Mouse (Mus musculus) heart, embryonic 15.5 days (tissue): ENCODE results near the gene Gm27029. TPM values are rescaled to one million over a fixed set of nuclear protein-coding genes. Genes with fewer than 3 reads are reported as not detected.

Source experiments
- ATAC-seq: fragments of 200-750 bp; cut with Nextera tagmentation; replicated peaks from 2 replicates; pipeline ENCODE4 v1.8.0; 2017; ENCODE audit warnings: low read depth, moderate TSS enrichment; ENCODE audit not compliant: insufficient number of reproducible peaks, insufficient read depth, low FRiP score
- H3K27ac ChIP-seq: fragments of 300-500 bp; sonication (generic); 2 replicates; pipeline ENCODE4 v1.5.1; 2015; ENCODE audit warnings: mild to moderate bottlenecking, inconsistent platforms
- H3K27me3 ChIP-seq: fragments of 300-500 bp; sonication (generic); 2 replicates; pipeline ENCODE4 v1.6.1; 2015; ENCODE audit warnings: inconsistent platforms
- H3K36me3 ChIP-seq: fragments of 300-500 bp; sonication (generic); 2 replicates; pipeline ENCODE4 v1.6.1; 2015; ENCODE audit warnings: mild to moderate bottlenecking, inconsistent platforms
- H3K4me1 ChIP-seq: fragments of 300-500 bp; sonication (generic); replicated peaks from 2 replicates; pipeline ENCODE4 v1.6.1; 2015; ENCODE audit warnings: inconsistent platforms
- H3K4me2 ChIP-seq: fragments of 300-500 bp; sonication (generic); 2 replicates; pipeline ENCODE4 v1.6.1; 2015; ENCODE audit warnings: inconsistent platforms, mild to moderate bottlenecking, moderate library complexity
- H3K4me3 ChIP-seq: fragments of 300-500 bp; sonication (generic); 2 replicates; pipeline ENCODE4 v1.5.1; 2015; ENCODE audit warnings: mild to moderate bottlenecking, inconsistent platforms
- H3K9ac ChIP-seq: fragments of 300-500 bp; sonication (generic); 2 replicates; pipeline ENCODE4 v1.6.1; 2015; ENCODE audit warnings: mild to moderate bottlenecking, inconsistent platforms
- H3K9me3 ChIP-seq: fragments of 300-500 bp; sonication (generic); replicated peaks from 2 replicates; pipeline ENCODE4 v1.6.1; 2016; ENCODE audit warnings: inconsistent platforms
- WGBS: fragments of 180-500 bp; shearing (Covaris S2); methylation state at CpG from one replicate; pipeline ENCODE4 v1.1.7; 2015; ENCODE audit warnings: mixed read lengths; 5-methylcytosine and 5-hydroxymethylcytosine counted together
- microRNA-seq: library from miRNA; unstranded; fragments of <30 nt; microRNA quantifications from one replicate; pipeline ENCODE4, GENCODE M21; 2016
- polyA plus RNA-seq: library from polyadenylated mRNA; unstranded; fragments of >200 nt; fragmentation: Nextera tagmentation; extraction: Ambion mirVana; gene quantifications from 2 replicates; pipeline ENCODE4 v1.2.1, GENCODE M21; 2015

Gene Gm27029
- polyA plus RNA-seq, 1 experiment from 2014 or later = 12.1 TPM

DNA sequence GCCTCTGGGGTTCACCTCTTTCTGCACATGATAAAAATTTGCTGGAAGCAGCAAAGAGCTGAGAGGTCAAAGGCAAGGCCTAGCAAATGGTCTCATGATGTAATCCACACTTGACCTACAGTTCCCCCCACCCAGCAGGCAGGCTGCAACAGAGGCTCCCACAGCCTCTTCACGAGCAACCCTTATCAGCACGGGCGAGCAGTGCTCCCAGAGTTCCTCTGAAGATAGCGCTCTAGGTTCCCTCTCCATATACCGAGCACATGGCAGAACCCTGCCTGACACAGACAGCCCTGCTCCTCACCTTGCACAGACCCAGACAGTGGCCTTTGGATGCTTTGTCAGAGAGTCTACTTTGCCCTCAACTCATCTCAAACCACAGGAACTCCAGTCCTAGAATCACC is 60.1 kb downstream of the Gm27029 start:
- Histone ChIP-seq H3K36me3 (no peaks in the 10 kb centered on the region), H3K9me3 (no peaks in the 10 kb centered on the region), H3K4me1 (peaks cover 20% of the 10 kb centered on the region), H3K27ac (no peak overlapping the region), H3K9ac (no peak overlapping the region), H3K27me3 (no peaks in the 10 kb centered on the region), H3K4me2 (no peak overlapping the region), H3K4me3 (no peak overlapping the region)
- no peak for ATAC-seq
- 22% methylated on average over 5 of the region's 5 CpGs for WGBS

DNA sequence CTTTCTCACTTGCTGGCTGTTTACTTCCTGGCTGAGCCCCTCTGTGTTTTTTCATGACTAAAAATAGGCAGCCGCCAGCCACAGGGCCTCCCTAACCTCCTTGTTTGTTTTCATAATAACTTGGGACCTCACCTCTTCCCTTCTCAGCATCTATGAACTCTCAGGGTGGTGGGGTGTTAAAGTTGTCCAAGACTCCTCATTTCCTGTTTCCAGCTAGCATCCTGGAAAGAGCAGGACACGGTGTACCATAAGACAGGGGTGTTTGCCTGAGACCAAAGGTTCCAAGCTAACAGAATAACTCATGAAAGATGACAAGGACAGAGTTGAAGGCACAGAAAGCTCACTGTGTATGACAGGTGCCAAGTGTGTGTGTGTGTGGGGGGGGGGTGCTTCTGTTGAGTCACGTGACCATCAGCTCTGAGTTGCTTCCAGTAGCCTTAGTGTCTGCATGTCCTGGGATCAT is 63.9 kb downstream of the Gm27029 start:
- H3K9ac ChIP-seq = no peak overlapping the region
- no peak for ATAC-seq
- no peaks in the 10 kb centered on the region for H3K27me3 ChIP-seq
- no peak overlapping the region for H3K4me2 ChIP-seq
- H3K4me3 ChIP-seq = no peak overlapping the region
- 28% methylated on average over 3 of the region's 3 CpGs for WGBS
- peak overlapping the region; percentile 70 for H3K27ac ChIP-seq
- no peaks in the 10 kb centered on the region for H3K36me3 ChIP-seq
- no peaks in the 10 kb centered on the region for H3K9me3 ChIP-seq
- H3K4me1 ChIP-seq = peaks cover 20% of the 10 kb centered on the region

DNA sequence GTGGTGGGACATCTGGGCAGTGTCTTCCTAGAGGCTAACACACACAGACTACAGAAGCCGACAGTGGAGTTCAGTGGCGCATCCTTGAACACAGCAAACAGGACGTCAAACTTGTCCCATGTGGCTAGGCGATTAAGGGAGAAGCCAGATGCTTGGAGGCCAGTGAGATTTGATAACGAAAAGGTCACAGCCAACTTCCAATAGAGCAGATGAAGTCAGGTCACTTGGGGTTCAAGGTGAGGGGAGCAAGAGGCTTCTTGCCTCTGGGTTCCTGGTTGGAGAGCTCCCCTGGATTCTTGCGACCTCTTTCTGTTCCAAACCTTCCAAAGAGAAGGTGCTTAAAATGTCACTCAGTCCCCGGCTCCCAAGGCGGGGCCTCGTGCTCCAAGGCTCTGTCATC is 64.8 kb downstream of the Gm27029 start:
- H3K27ac ChIP-seq = peak overlapping the region; percentile 70
- no peak for ATAC-seq
- WGBS = 61% methylated on average over 9 of the region's 9 CpGs
- H3K4me2 ChIP-seq = no peak overlapping the region
- H3K4me1 ChIP-seq = peaks cover 20% of the 10 kb centered on the region
- H3K9me3 ChIP-seq = no peaks in the 10 kb centered on the region
- no peaks in the 10 kb centered on the region for H3K36me3 ChIP-seq
- no peaks in the 10 kb centered on the region for H3K27me3 ChIP-seq
- H3K4me3 ChIP-seq = no peak overlapping the region
- no peak overlapping the region for H3K9ac ChIP-seq

DNA sequence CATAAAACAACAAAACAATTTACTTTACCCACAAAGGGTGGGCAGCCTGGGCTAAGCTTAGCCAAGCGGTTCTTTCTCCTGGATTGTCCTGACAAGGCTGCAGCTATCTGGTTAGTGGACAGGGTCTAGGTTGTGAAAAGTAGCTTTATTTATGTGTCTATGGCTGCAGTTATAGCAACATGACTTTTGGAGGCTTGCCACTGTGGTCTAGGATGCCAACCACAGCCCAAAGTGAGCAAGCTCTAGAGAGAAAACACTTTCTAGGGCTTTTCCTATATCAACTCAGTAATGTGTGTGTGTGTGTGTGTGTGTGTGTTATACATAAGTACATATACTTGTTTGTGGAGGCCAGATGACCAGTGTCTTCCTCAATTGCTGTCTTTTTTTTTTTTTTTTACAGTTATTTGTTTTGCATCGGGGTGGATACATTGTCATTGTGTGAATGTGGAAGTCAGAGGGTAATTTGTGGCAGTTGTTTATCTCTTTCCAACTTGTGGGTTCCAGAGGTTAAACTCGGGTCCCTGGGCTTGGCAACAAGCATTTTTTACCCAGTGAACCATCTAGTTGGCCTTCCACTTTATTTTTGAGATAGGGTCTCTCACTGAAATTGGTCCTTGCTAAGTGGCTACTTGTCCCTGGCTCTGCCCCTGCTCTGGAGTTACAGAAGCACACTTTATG is 67.0 kb downstream of the Gm27029 start:
- Histone ChIP-seq H3K9me3 (no peaks in the 10 kb centered on the region), H3K36me3 (no peaks in the 10 kb centered on the region), H3K9ac (no peak overlapping the region), H3K27me3 (no peaks in the 10 kb centered on the region), H3K27ac (no peak overlapping the region), H3K4me2 (no peak overlapping the region), H3K4me3 (no peak overlapping the region), H3K4me1 (peaks cover 17% of the 10 kb centered on the region)
- no peak for ATAC-seq
- 74% methylated on average over 3 of the region's 3 CpGs for WGBS

Small RNA genes within 50 kb of the gene (microRNA-seq; reads per million reads assigned to microRNA genes)
- gene Mir6929 = 0.63 reads per million

Other genes with a start within 250 kb of the Gm27029 start
- gene Ccr10, start 249.4 kb downstream of the Gm27029 start, polyA plus RNA-seq = 0.28 and 0.38 TPM in 2 replicates
- gene Ezh1, start 198.3 kb downstream of the Gm27029 start, polyA plus RNA-seq = 13.3 and 15.0 TPM in 2 replicates
- gene Ramp2, start 178.8 kb downstream of the Gm27029 start, polyA plus RNA-seq = 196 and 210 TPM in 2 replicates
- gene Vps25, start 171.1 kb downstream of the Gm27029 start, polyA plus RNA-seq = 89.1 and 106 TPM in 2 replicates
- gene Wnk4, start 164.2 kb downstream of the Gm27029 start, polyA plus RNA-seq = 4.1 and 7.2 TPM in 2 replicates
- gene Cntd1, start 145.8 kb downstream of the Gm27029 start, polyA plus RNA-seq = 0.61 and 0.68 TPM in 2 replicates
- 151 and 169 TPM in 2 replicates for gene Coa3, start 145.7 kb downstream of the Gm27029 start, polyA plus RNA-seq
- gene Becn1, start 122.5 kb downstream of the Gm27029 start, polyA plus RNA-seq = 114 and 145 TPM in 2 replicates
- 89.2 and 109 TPM in 2 replicates for gene Psme3, start 108.6 kb downstream of the Gm27029 start, polyA plus RNA-seq
- gene Aoc2, start 99.7 kb downstream of the Gm27029 start, polyA plus RNA-seq = 0.43 and 0.95 TPM in 2 replicates
- 1.9 and 2.7 TPM in 2 replicates for gene Aoc3, start 94.2 kb downstream of the Gm27029 start, polyA plus RNA-seq
- gene G6pc, start 57.2 kb downstream of the Gm27029 start, polyA plus RNA-seq = not detected in 2 replicates
- 36.9 and 42.7 TPM in 2 replicates for gene Aarsd1, start 7.2 kb downstream of the Gm27029 start, polyA plus RNA-seq
- 13.9 and 18.2 TPM in 2 replicates for gene Rundc1, start 289 bp upstream of the Gm27029 start, polyA plus RNA-seq
- 66.5 and 81.5 TPM in 2 replicates for gene Ptges3l, start 537 bp upstream of the Gm27029 start, polyA plus RNA-seq
- gene Rpl27, start 17.5 kb upstream of the Gm27029 start, polyA plus RNA-seq = 174 and 211 TPM in 2 replicates
- 18.0 and 25.9 TPM in 2 replicates for gene Ifi35, start 23.6 kb upstream of the Gm27029 start, polyA plus RNA-seq
- 9.1 and 10.1 TPM in 2 replicates for gene Rnd2, start 40.2 kb upstream of the Gm27029 start, polyA plus RNA-seq
- 30.2 and 38.6 TPM in 2 replicates for gene Vat1, start 41.4 kb upstream of the Gm27029 start, polyA plus RNA-seq
- 6.6 TPM in 2 replicates for gene Brca1, start 127.2 kb upstream of the Gm27029 start, polyA plus RNA-seq
- 58.5 and 60.6 TPM in 2 replicates for gene Nbr1, start 127.4 kb upstream of the Gm27029 start, polyA plus RNA-seq
- gene Tmem106a, start 157.4 kb upstream of the Gm27029 start, polyA plus RNA-seq = 4.8 and 6.8 TPM in 2 replicates
- not detected in 2 replicates for gene Gm11634, start 174.5 kb upstream of the Gm27029 start, polyA plus RNA-seq
- 45.6 and 46.4 TPM in 2 replicates for gene Rdm1, start 202.4 kb upstream of the Gm27029 start, polyA plus RNA-seq
- 6.1 and 7.2 TPM in 2 replicates for gene Arl4d, start 240.7 kb upstream of the Gm27029 start, polyA plus RNA-seq